Mouse (Mus musculus) heart, postnatal 4 days (tissue): ENCODE measurements around the gene Pglyrp1. TPM values are rescaled to one million over a fixed set of nuclear protein-coding genes. Genes with fewer than 3 reads are reported as not detected.
"Not testable (repeated sequence)": the region's sequence is repeated elsewhere in the genome, so short reads cannot be mapped to it uniquely, and the experiment has no call there.

ENCODE experiments used
- DNase-seq: peaks from one replicate; pipeline ENCODE4 v3.0.0; 2021
- total RNA-seq, 2 experiments: library from RNA; stranded (reverse); gene quantifications; 2 replicates each; pipeline ENCODE4 v1.2.3; 2021

The Pglyrp1 gene
- total RNA-seq: 1 to 10 TPM; 1.1 to 2.0 TPM

DNA sequence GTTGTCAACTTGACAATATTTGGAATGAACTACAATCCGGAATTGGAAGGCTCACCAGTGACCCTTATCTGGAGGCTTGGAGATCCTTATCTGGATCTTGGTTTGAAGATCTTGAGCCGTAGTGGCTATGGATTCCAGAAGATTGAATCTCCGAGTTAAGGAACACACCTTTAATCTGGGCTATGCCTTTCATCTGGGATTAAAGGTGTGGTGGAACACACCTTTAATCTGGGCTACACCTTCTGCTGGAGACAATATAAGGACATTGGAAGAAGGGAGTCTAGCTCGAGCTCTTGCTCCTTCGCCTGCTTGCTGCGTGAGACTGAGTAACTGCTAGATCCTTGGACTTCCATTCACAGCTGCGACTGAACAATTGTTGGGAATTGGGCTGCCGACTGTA lies at the start of gene Pglyrp1:
Pglyrp1 (plus strand) TSS at position 301 of the 400 bp plus-strand sequence.
- not testable (repeated sequence) for DNase-seq

DNA sequence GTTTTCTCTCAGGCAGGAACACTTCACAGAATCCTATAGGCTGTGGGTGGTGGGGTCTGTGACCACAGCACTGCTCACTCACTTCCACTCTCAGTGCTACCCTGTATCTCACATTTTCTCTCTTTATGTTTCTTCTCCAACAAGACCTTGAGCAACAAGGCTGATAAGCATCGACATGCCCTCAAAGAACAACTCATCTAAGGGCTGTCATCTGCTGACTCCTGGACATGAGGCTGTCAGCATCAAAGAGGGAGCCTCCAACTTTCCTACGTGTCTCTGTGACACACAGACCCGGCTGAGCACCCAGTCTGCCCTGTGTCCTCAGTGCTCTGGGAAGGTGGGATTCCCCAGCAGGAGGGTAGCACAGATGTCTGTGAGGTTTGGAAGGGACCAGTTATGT lies 49.6 kb upstream of the Pglyrp1 start, which contains the start of gene Psg17:
Psg17 (minus strand) TSS at position 101 of the 400 bp plus-strand sequence.
- DNase-seq: no peak

DNA sequence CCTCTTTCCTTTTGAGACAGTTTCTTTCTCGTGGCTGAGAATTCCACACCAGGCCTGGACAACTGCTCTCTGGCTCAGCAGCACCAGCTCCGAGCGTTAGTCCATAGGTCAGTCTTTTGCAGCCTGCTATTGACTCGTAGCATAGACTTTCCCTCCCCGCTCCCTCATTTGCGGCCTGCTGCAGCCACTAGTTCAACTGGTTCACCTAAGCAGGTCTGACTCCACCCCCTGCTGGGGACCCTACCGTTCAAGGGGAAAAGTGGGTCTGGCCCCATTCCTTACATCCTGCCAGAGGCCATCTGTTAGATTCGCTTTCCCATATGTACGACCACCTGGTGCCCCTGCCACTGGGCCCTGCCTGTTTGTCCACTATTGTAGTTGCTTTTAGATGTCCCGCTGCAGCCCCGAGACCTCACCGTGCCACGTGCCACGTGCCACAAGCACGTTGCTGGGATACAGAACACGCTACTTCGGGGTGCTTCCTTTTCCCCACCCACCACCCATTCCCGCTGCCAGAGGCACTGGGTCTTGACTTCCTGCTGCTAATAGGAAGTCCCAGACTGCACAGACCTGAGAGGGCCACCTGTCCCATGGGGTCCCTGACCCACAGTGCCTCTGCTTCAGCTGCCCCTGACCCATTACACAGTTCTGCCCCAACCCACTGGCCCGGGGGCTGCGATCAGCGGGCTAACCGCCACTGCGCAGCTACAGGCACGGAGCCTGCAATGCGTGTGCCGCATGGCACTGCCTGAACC lies 43.2 kb upstream of the Pglyrp1 start:
- no peak for DNase-seq

DNA sequence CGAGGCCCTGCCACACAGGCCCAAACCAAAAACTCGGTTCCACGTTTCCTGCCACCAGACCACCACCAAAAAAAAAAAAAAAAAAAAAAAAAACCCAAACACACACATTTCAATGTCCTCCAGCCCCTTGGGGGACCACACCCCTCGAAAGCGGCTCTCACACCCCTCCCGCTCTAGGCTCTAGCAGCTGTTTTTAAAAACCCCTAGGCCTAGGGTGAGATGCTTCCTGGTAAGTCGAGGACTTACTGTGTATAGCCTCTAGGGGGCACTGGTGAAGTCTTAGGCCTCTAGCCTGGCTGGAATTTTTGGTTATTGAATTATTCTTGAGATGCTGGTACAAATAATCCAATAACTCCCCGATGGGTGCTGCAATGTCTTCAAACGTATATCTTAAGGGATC lies 42.5 kb upstream of the Pglyrp1 start:
- DNase-seq: no peak

DNA sequence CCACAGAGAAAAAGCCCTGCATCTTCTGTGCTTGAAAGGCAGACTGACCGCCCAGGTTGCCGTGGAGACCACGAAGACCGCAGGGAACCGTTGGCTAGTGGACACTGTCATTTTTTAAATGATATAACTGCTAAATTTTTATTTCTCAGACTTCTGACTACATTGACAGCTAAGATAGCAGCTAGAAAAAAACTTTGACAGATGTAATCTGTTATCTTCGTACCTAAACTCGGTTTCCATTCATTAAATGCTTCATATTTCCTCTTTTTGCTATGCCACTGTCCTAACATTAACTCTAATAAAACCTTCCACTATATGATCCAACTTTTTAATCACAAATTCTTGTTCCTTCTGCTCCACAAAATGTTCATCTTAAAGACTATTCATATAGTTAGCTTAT lies 41.6 kb upstream of the Pglyrp1 start:
- DNase-seq: no peak

DNA sequence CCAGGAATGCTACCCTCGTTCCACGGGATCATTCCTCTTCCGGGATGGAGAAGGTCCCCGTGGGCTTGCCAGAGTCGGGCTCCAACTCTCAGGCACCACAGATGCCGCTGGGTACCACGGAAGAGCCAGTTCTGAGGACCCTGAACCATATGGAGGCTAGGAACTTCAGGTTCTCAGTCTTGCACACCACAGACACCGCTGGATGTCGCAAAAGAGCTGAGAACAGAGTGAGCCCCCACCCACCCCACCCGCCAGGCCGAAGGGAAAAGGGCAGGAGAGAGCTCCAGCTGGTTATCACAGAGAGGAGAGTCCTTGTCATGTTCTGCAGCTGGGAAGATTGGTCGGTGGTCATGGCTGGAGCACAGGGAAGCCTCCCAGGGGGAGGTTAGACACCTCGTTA lies 38.8 kb upstream of the Pglyrp1 start:
- DNase-seq: peak; percentile 35

DNA sequence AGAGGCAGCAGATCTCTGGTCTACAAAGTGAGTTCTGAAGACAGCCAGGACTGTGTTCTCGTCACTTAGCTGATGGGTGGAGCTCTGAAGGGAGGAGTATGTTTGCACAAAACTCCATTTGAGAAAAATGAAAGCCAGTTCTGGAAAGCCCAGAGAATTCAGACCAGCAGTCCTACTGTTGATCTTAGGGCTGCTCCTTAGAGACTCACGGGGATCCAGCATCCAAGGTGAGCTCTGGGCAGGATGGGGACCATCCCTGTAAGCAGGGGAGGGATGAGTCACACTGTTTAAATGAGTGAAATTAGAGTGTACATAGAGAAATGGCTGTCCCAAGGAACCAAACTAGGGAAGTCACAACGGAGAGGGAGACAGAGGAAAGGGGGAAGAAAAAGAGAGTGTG lies 31.3 kb upstream of the Pglyrp1 start, which contains the start of gene Mill2:
Mill2 (plus strand) TSS at position 102 of the 400 bp plus-strand sequence.
- DNase-seq: peak; percentile 11

DNA sequence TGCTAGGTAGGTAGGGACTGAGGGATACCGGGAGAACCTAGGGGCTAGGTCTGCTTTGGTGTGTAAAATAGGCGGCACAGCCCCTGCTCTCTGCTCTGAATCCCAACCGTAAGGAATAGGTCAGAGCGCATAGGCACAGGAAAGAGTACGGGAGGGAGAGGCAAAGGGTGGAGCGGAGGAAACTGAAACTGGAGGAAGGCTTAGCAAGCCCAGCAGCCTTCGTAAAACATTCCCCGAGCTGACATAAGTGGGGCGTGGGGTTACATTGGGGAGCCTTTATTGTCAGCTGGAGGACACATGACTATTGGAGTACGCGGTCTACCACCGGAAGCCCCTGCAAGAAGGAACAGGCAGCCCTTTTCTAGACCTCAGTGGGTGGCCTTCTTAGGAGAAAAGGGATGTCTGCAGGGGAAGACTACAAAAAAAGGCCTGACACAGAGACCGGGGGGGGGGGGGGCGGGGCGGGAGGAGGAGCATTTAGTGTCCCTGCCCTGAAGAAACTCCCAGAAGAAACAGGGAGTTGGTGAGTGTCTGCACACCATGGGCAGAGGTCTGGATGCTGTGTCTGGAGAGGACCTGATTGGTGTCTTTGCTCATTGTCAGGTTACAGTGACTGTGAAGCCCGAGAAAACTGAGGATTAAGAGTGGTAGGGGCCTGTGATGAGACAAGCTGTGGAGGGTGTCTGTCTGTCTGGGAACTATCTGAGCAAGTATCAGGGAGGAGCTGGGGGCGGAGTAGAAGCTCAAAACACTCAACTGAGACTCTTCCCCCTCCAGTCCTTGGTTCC lies 30.6 kb upstream of the Pglyrp1 start:
- peak; percentile 64 for DNase-seq

DNA sequence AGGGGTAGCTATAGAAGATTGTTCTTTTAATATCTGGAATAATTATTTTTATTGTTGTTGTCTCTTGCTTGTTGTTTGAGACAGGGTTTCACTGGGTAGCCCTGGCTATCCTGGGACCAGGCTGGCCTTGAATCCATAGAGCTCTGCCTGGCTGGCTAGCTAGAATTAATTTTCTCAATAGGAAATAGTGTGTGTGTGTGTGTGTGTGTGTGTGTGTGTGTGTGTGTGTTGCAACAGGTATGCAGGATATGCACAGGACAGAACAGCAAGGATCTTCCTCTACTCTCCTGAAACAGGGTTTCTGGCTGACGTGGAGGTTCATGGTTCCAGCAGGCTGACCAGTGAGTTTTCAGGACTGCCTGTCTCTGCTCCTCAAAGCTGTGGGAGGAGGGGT lies 30.0 kb upstream of the Pglyrp1 start:
- DNase-seq: no peak

DNA sequence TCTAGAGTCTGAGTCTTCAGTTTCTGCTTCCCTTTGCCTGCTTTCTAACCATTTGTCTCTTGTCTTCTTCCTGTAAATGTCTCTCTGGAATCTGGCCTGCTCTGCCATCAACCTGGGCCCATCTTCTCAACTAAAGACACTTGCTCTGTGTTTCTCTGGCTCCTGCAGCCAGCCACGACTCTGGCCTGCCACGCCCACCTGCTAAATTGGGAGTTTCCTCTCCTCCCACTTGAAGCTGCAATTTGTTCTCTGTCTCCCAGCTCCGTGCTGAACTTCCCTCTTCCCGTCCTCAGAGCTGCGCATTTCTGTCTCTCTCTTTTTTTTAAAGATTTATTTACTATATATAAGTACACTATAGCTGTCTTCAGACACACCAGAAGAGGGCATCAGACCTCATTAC lies 26.3 kb upstream of the Pglyrp1 start:
- no peak for DNase-seq

DNA sequence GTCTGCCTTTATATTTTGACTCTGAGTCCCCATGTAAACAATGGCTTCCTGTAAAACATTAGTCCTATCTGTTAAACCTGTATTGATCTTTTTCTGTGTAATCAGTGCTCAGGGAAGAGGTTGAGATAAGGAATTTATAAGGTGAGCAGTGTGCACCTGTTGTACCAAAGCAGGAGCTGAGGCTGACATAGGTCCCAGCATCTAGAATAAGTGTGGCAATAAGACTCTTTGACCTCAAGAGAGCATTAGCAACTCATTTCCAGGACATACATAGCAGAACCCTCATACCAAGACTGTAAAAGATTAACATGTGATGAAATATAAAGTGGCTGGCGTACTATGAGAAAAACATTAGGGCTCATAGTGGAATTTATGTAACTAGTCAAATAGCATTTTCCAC lies 22.7 kb upstream of the Pglyrp1 start:
- no peak for DNase-seq

DNA sequence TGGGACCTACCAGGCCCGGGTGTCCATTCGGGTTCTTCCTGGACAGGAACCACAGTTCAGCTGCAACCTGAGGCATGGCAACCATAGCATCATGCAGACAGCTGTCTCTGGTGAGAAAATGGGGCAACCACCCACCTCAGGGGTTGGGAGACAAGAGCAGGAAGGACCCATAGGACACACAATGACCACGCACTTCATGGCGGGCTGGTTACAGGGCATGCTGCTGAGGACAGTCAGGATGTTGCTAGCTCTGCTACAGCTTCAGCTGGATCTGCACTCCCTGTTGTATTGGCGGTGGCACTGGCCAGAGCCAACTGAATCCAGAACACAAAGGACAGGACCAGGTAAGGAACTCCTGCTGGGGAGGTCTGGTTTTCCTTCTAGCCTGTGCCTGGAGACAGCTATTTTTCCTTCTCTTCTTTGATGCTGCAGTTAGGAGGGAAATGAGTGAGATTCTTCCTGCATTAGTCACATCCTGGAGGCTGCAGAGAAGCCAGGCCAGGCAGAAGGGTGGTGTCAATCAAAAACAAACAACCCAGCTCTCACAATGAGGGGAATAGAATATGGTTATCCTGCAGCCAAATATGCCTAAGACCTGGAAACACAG lies 12.7 kb upstream of the Pglyrp1 start:
- DNase-seq: peak; percentile 28

DNA sequence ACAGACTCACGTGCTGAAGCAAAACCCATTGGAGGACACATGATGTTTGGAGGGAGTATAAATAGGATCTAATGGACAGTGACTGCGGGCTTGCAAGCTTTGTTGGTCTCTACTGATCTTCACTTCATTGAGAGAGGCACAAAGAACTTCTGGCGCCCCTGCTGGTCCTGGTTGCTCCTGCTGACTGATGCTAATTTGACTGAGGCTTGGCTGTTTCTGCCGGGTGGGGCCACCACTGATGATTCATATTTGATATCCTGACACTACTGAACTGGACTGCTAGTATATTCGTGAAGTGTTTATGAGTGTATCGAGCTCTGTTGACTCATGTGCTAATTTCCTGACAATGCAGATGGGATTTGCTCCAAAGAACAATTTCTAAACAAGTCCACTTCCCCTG lies 8.3 kb upstream of the Pglyrp1 start:
- DNase-seq: no peak

DNA sequence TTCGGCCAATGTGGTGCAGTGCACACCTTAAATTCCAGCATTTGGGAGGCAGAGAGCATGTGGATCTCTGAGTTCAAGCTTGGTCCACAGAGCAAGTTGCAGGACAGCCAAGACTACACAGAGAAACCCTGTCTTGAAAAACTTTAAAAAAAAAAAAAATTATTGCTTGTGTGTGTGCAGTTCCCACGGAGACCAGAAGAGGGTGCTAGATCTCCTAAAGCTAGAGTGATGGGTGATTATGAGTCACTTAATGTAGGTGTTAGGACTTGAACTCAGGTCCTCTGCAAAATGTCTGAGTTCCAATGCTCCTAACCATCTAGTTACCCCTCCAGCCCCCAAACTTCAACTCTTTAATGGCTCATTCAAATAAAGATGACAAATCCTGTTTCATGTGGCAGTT lies 2.6 kb upstream of the Pglyrp1 start:
- no peak for DNase-seq

DNA sequence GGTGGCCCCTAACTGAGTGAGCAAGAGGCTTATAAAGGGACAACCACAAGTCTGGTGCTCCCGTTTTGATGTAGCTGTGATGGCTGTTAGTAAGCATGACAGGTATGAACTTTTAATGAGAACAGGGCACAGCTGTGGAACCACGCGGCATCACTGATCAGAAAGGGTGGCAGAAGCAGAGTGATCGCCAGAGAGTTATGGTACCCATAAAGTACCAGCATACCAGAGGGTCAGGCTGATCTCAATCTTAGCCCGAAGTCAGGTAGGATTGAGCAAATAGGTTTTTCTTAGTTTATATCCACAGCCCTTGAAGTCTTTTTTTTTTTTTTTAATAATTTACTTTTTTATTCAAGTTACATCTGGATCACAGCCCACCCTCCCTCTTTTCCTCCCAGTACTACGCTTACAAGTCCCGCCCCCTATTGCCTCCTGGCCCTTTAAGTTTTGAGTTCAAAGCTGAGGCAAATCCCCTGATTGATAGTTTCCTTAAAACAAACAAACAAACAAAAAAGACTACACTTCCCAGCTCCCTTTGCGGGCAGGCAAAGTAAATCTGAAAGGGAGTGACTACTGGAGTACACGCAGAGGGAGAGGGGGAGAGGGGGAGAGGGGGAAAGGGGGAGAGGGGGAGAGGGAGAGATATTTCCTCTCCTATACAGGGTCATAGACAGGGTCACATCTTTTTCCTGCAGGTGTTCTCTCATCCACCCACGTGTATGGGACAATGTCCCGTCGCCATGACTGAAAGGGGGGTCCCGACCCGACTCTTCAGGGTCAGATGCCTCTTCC lies 1.1 kb downstream of the Pglyrp1 start:
- DNase-seq: no peak

DNA sequence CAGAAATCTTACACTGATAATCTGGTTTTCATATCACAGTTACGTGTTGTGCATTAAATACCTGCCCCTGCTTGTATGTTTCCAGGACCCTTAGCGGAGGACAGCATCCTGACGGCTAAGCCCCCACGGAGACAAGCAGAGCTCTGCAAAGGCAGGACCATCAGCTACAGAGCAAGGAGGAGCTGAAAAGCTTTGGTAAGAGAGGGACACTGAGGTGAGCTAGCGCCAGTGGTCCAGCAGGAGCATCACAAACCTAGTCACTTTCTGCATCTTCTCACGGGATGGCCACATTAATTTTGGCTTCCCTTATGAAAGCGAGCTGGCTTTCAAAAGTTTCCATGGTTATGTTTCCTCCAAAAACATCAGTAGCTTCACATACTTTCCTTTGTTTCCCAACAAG lies 1.7 kb downstream of the Pglyrp1 start:
- no peak for DNase-seq

DNA sequence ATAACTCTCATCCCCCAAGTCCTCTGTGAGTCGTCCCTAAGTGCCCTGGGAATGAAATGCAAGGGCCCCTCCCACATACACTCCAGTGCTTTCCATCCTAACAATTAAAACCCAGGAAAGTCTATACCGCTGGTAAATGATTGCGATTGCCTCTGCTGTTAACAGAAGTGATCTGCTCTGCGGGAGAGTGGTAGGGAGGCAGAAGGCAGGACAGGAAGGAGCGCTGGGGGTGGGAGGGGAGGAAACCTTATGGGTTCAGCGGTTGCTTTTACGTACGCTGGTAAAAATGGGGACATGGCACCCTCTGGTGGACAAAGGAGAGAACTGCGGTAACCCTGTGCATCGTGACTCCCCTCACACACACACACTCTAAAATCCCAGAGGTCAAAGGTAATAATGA lies 2.1 kb downstream of the Pglyrp1 start:
- DNase-seq: peak; percentile 75

DNA sequence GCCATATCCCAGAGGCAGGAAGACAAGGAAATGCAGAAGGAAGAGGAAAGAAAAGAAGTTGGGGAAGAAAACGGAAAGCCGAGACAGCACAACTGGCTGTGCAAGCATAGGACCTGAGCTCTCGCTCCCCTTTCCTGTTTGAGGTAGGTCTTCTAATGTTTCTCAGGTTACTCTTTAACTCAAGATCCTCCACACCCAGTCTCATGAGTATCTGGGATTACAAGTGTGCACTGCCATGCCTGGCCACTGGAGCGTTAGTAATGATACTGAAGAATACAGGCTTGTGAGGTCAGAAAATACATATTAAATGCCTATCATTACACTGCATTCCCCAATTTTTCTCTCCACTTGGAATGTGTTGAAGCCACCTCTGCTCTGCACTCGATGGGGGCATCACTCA lies 4.2 kb downstream of the Pglyrp1 start:
- no peak for DNase-seq

DNA sequence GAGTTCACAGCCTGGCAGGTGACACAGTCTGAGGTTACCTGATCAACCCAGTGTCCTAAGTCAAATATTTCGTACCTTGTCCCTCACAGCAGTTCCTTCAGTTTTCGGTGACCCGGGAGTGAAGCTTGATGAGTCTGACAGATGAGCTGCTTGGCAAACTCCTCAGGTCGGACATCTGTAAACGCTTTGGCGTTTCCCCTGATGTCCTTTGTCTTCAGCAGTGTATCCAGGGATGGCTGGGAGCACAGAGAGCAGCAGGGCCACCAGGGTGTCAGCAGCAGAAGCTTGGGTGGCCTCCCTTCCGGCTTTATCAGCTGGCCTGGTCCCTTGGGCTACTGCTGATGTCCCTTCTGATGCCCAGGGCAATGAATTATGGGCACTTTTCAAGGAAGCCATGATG lies 7.6 kb downstream of the Pglyrp1 start:
- no peak for DNase-seq

DNA sequence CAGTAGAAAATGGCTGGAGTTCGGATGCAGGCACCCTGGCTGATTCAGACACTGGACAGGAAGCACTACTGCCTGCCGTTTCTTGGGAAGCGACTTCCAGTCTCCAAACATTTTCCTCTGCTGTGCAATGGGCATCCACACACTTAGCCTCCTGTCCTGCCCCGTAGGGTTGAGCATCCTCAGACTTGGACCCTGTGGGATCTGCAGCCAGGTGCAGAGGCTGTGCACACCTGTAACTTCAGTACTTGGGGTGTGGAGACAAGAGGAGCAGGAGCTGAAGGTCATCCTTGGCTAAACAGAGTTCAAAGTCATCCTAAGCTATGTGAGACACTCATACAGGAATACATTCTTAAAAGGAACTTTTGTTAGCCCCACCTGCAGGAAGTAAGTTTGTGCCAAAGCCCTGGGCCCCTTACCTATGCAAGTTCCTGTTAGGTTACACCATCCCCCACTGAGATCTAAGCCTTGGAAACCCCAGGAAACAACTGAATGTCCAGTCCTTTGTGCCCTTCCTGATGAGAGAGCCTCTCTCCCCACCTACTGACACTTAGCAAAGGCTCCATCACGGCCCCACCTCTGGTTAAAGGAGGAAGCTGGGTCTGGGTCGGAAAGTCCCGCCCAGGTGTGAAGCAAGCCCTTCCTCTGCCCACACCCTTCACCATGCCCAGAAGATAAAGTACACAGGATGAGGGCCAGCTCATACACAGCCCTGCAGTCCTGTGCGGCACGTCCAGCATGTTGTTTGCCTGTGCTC lies 13.0 kb downstream of the Pglyrp1 start:
- DNase-seq: no peak

DNA sequence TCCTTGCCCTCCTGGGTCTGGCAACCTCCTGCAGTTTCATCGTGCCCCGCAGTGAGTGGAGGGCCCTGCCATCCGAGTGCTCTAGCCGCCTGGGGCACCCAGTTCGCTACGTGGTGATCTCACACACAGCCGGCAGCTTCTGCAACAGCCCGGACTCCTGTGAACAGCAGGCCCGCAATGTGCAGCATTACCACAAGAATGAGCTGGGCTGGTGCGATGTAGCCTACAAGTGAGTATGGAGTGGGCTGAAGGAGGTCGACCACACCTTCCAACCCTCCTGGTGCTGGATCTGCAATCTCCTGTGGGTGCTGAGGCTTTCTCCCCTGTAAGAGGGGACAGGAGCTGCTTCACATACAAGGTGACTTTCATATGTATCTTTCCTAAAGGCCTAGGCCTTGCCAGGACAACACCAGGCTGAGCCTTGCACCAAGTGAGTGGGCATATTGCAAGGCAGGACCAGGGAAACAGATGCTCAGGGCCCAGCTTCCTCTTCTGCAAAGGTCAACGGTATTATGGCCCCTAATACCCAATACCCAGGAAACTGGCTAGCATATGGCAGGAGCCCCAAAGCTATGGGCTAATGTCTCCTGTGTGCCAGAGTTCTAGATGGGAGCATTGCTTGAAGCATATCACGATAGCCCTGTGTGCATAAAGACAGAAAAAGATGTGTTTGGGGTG lies 13.8 kb downstream of the Pglyrp1 start:
- DNase-seq: no peak
